Comparison of ENCODE assay signal across 9 mouse cellular contexts in the genomic region with DNA sequence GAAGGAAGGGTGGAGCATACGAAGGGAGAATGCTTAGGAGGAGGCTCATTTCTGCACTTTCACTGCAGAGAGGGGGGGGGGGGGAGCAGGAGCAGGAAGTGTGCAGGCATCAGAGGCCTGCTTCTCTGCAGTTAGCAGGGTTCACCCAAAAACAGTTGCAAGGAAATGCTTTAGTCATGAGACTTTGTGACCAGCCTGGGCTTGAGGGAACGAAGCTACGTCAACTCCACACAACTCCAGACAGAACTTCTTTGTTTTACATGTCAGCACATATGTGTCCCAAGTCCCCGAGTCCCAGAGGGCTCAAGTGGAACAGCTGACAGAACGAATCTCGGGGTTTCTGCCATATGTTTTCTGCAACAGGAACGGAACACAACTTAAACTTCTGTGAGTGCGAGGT.
DNase-seq lines count a peak whose midpoint lies in the region; ATAC-seq and TF ChIP-seq lines count a peak whose summit lies in the region.
"Had no signal": no experiment of that assay in that cellular context is flagged by ENCODE, and none has a peak within 500 bp of the region (broad histone marks: within the 10 kb centered on the region; RNA-seq: fewer than 3 reads in every experiment).

No protein-coding gene starts in this region.

- WGBS in heart, embryonic 15.5 days: 36% methylated on average over 8 of the region's 8 CpGs

- H3K4me1 ChIP-seq in CH12.LX (ENCODE audit: control insufficient read depth in 1 of 2, insufficient read depth in 2 of 2): peaks cover 13 to 55% of the 10 kb centered on the region in 2 experiments
- peaks cover 46% of the 10 kb centered on the region for H3K4me1 ChIP-seq in heart, embryonic 15.5 days (replicated peaks)
- H3K4me1 ChIP-seq in megakaryocyte, embryonic 14.5 days: peaks cover 45% of the 10 kb centered on the region

- peak; percentile 30; the same call in 1 of the 2 replicates for ATAC-seq in heart, embryonic 15.5 days (replicated peaks; ENCODE audit: insufficient number of reproducible peaks, insufficient read depth, low FRiP score, low read depth)

- H3K36me3 ChIP-seq in CH12.LX (replicated peaks in 1 of 2; ENCODE audit: control insufficient read depth in 1 of 2, insufficient read depth in 1 of 2, low read length in 1 of 2): no peaks in the 10 kb centered on the region
- H3K36me3 ChIP-seq in heart, embryonic 15.5 days: no peaks in the 10 kb centered on the region
- no peaks in the 10 kb centered on the region for H3K36me3 ChIP-seq in megakaryocyte, embryonic 14.5 days (replicated peaks; ENCODE audit: low read length)

- H3K27me3 ChIP-seq in CH12.LX (replicated peaks): no peaks in the 10 kb centered on the region
- H3K27me3 ChIP-seq in heart, embryonic 15.5 days: no peaks in the 10 kb centered on the region
- peaks cover 12% of the 10 kb centered on the region for H3K27me3 ChIP-seq in megakaryocyte, embryonic 14.5 days (replicated peaks)

- TF ChIP-seq POLR2A in CH12.LX (IDR thresholded peaks at IDR 0.05; ENCODE audit: low read depth, low read length): no peak

- H3K9ac ChIP-seq in CH12.LX (ENCODE audit: insufficient read depth, low read depth): no peak overlapping the region
- H3K9ac ChIP-seq in heart, embryonic 15.5 days: no peak overlapping the region

- TF ChIP-seq CTCF in CH12.LX (conservative IDR thresholded peaks at IDR 0.05 in 1 of 2, IDR thresholded peaks at IDR 0.05 in 1 of 2; ENCODE audit: low read depth in 2 of 2, low read length in 2 of 2): no peak

- intact Hi-C loops in heart, postnatal 25 days (cut with DNase I): loop anchor here (5.0 kb wide), 1 partner anchor 56 kb away; no protein-coding TSS in a partner anchor

- H3K4me3 ChIP-seq in CH12.LX (replicated peaks in 1 of 3; ENCODE audit: low read depth in 2 of 3, low read length in 2 of 3, poor library complexity in 1 of 3): no peak overlapping the region
- H3K4me3 ChIP-seq in heart, embryonic 15.5 days: no peak overlapping the region
- peak overlapping the region; percentile 44 for H3K4me3 ChIP-seq in megakaryocyte, embryonic 14.5 days (replicated peaks)
- H3K4me3 ChIP-seq: erythroblast, embryonic 14.5 days had no signal

- H3K27ac ChIP-seq in CH12.LX (ENCODE audit: insufficient read depth, low read depth): peak overlapping the region; percentile 53; the same call in 1 of the 2 replicates
- peak overlapping the region; percentile 55 for H3K27ac ChIP-seq in heart, embryonic 15.5 days

- TF ChIP-seq EP300 in CH12.LX (IDR thresholded peaks at IDR 0.05; ENCODE audit: low read length): no peak

- TF ChIP-seq RAD21 in CH12.LX (IDR thresholded peaks at IDR 0.05; ENCODE audit: low read depth, low read length): no peak

- DNase-seq in heart, adult 9 months (ENCODE audit: low spot score in 2 of 2): peak; percentile 43 to 63
- DNase-seq in heart, postnatal 25 days (ENCODE audit: low spot score): no peak
- peak; percentile 46 for DNase-seq in CH12.LX (ENCODE audit: extremely low read depth)
- DNase-seq in layer of hippocampus, postnatal 25 days (ENCODE audit: extremely low spot score in 1 of 2, low spot score in 1 of 2): no peak
- DNase-seq in lung, postnatal 14 days: no peak
- no peak for DNase-seq in ovary, postnatal 36 days (ENCODE audit: low spot score)

- H3K9me3 ChIP-seq in CH12.LX (replicated peaks; ENCODE audit: low read length): no peaks in the 10 kb centered on the region
- no peaks in the 10 kb centered on the region for H3K9me3 ChIP-seq in heart, embryonic 15.5 days (replicated peaks)
- no peaks in the 10 kb centered on the region for H3K9me3 ChIP-seq in megakaryocyte, embryonic 14.5 days

- no peaks in the 10 kb centered on the region for H3K79me2 ChIP-seq in CH12.LX (replicated peaks; ENCODE audit: control insufficient read depth, extremely low read depth, insufficient read depth, poor library complexity, severe bottlenecking)

- no peak overlapping the region for H3K4me2 ChIP-seq in CH12.LX (ENCODE audit: insufficient read depth, low read depth, poor library complexity, severe bottlenecking)
- H3K4me2 ChIP-seq in heart, embryonic 15.5 days: no peak overlapping the region; the same call in 1 of the 2 replicates

- in situ Hi-C loops in CH12.LX (cut with MboI; ENCODE audit: low pct_ligation_motif_present, low pct_unique_long_range_greater_than_20kb, low sequenced_read_pairs): no loop called here

- dilution Hi-C loops in CH12.LX (cut with MboI; ENCODE audit: extremely low pct_ligation_motif_present, extremely low pct_unique_long_range_greater_than_20kb, low sequenced_read_pairs): no loop called here

TF ChIP-seq in CH12.LX, 34 proteins besides CTCF, POLR2A, EP300 and RAD21:
- TF ChIP-seq POLR2AphosphoS2 (IDR thresholded peaks at IDR 0.05; ENCODE audit: low read depth, low read length): no peak
- TF ChIP-seq SMC3 (IDR thresholded peaks at IDR 0.05; ENCODE audit: low read depth, low read length): no peak
- TF ChIP-seq BHLHE40 (IDR thresholded peaks at IDR 0.05; ENCODE audit: low read depth, low read length): peak; percentile 39; the same call in 1 of the 2 replicates
- TF ChIP-seq ZKSCAN1 (IDR thresholded peaks at IDR 0.05; ENCODE audit: borderline replicate concordance, low read depth, low read length): no peak
- no peak for TF ChIP-seq KAT2A (IDR thresholded peaks at IDR 0.05; ENCODE audit: insufficient replicate concordance, low read length)
- 0 out of 2 replicates have a peak, but pooled peaks have one; percentile 5 for TF ChIP-seq MXI1 (IDR thresholded peaks at IDR 0.05; ENCODE audit: low read depth, low read length)
- peak; percentile 55 for TF ChIP-seq ELF1 (IDR thresholded peaks at IDR 0.05; ENCODE audit: low read depth, low read length)

Comparison
In these comparisons a context has a peak if more than half of its experiments do, and no peak if none do; other contexts are left out.
1. DNase-seq: peak in heart, adult 9 months (2 of 2) and CH12.LX (single experiment); none in heart, postnatal 25 days (single experiment), layer of hippocampus, postnatal 25 days (0 of 2), lung, postnatal 14 days (single experiment) and ovary, postnatal 36 days (single experiment).